Mouse (Mus musculus): ENCODE results near the gene Abhd12.

Gene Abhd12

DNA sequence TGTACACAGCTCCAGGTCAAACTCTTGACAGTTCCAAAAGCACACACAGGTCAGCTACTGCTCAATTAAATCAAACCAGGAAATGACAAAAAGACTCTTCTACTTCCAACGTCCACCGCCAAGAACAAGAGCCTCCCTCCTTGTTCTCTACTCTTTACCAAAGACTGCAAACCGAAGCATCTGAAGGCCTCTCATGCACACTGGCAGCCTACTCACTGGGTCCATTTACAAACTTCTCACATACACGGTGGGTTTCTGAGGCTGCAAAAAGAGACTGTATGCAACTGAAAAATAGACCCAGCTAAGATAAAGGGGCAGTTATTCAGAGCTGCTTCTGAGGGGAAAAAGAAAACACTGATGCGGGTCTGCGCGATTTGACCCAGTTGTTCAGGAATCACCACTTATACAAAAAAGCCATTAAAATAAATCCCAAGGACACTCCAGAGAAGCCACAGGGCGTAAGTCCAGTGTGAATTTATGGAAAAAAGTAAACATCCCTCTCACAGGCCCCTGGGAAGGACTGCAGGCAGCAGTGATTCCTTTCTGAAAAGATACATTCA, 57.0 kb downstream of the Abhd12 start:
- DNase-seq: no peak

GRCm38 (mm10) chr2:150844798-150845197, 59.7 kb downstream of the Abhd12 start:
- no peak for DNase-seq

DNA sequence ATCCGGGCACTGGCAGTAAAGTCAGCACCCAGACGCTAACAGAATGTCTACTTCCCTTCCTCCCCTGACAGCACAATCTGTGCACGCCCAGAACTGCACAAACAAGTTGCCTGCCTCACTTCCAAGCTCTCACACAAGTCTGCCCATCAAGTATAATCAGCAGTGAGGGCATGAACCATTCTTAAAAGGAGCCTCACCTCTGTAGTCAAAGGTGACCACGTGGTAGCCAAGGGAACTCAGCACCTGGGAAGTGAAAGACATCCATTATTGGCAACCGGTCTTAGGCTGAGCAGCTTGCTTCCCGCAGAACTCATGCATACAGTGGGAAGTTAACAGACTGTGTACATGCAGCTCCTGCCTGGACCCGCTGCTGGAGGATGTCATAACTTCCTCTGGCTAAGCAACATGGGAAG, 62.5 kb downstream of the Abhd12 start:
- no peak for DNase-seq

- no peak for DNase-seq
These were observed 63.4 kb downstream of the Abhd12 start for GRCm38 (mm10) chr2:150841109-150841508.

GRCm38 (mm10) chr2:150839686-150840471, 64.7 kb downstream of the Abhd12 start:
- no peak for DNase-seq

- no peak for DNase-seq
These were observed 66.8 kb downstream of the Abhd12 start for GRCm38 (mm10) chr2:150837781-150838180.

- DNase-seq: no peak
These were observed 67.6 kb downstream of the Abhd12 start for GRCm38 (mm10) chr2:150836906-150837305.

DNA sequence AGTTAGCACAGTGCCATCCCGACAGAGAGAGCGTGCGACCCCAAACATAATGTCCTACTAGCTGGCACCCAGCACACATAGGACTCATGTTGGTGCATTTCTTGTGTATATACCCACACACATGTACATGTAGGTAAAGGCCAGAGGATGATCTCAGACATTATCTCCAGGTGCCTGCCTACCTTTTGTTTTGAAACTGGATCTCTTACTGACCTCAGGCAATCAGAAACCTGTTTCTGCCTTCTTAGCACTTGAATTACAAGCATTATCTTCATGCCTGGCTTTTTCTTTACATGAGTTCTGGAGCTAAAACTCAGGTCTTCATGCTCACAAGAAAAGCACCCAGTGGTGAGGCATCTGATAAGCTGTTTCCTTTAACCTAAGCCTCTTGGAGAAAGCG, 68.6 kb downstream of the Abhd12 start:
- no peak for DNase-seq

- no peak for DNase-seq
These were observed 69.9 kb downstream of the Abhd12 start for GRCm38 (mm10) chr2:150834616-150835015.

GRCm38 (mm10) chr2:150832029-150832428, 72.5 kb downstream of the Abhd12 start:
- DNase-seq: no peak

- DNase-seq: no peak
These were observed 73.6 kb downstream of the Abhd12 start for GRCm38 (mm10) chr2:150830911-150831441.

DNA sequence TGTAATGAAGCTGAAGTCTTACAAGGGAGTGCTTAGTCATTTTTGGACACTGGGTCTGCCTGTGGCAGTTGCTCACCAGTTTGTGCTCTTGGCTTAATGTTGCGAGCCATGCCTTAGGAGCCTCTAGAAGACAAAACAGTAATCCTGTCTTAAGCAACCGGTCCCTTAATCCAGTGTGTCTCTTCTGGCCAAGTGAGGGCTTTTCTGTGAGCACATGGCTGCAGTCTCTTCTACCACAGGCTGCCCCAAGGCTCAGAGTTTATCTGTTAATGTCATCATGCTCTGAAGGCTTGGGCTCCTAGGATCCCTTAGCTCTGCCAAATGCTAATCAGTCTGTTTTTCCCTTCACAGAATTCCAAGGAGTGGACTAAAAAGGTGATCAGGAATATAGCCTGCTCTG, 74.5 kb downstream of the Abhd12 start:
- no peak for DNase-seq

DNA sequence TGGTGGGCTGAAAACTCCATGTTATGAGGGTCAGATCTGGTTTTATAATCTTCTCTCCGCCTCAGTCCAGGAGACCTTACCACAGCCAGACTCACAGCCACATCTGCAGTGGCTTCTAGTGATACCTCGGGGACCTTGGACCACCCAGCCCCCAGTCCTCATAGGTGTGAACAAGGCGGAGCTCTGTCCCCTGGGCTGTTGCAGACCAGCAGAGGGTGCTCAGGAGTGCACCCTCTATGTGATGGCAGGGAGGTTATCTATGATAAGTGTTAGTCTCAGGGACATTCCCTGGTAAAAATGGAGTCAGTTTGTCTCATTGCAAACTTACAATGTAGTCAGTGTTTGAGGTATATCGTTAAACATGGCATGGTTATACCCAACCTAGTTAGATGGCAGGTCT, 75.9 kb downstream of the Abhd12 start:
- no peak for DNase-seq

GRCm38 (mm10) chr2:150828164-150828563, 76.4 kb downstream of the Abhd12 start:
- DNase-seq: no peak

- no peak for DNase-seq
These were observed 78.1 kb downstream of the Abhd12 start for GRCm38 (mm10) chr2:150826426-150826825.

GRCm38 (mm10) chr2:150822987-150823386, 81.6 kb downstream of the Abhd12 start:
- no peak for DNase-seq

DNA sequence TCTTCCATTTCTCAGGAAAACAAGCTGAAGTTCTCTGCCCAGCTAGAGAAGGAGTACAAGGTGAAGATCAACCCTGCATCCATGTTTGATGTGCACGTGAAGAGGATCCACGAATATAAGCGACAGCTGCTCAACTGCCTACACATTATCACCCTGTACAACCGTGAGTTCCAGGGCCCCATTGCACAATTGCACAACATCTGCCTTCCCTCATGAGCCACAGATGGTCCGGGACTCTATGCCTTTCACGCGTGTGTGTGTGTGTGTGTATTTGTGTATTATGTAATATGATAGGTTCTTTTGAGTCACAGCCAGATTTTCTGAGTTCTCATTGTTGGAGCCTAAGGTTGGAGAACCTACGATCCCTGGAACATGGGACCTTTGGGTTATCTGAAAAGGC, 83.8 kb downstream of the Abhd12 start:
- DNase-seq: no peak

GRCm38 (mm10) chr2:150818742-150819141, 85.8 kb downstream of the Abhd12 start:
- DNase-seq: no peak

DNA sequence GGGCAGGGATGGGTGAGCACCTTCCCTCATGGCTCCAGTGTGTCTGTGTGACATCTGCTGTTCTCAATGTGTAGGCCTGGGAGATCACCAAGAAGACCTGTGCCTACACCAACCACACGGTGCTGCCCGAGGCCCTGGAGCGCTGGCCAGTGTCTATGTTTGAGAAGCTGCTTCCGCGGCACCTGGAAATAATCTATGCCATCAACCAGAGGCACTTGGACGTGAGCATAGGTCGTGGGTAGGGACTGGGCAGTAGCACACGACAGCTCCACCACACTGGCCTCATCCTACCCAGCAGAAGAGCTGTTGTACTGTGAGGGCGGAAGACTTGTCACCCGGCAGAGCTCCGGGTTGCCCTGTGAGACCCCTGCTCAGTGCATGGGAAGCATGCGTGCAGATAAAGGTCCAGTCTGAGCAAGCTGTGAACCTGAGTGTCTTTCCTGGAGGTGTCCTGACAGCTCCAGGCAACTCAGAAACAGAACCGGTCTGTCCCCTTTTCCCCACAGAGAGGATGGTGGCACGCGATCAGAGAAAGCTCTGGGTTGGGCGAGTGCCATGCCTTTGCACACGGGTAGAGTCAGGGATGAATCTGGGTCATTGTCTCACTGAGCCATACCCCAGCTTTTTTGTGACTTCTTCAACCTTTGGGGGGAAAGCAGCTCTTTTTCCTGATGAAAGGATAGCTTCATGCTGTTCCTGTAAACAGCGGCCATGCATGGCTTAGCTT, 87.7 kb downstream of the Abhd12 start:
- DNase-seq: no peak

DNA sequence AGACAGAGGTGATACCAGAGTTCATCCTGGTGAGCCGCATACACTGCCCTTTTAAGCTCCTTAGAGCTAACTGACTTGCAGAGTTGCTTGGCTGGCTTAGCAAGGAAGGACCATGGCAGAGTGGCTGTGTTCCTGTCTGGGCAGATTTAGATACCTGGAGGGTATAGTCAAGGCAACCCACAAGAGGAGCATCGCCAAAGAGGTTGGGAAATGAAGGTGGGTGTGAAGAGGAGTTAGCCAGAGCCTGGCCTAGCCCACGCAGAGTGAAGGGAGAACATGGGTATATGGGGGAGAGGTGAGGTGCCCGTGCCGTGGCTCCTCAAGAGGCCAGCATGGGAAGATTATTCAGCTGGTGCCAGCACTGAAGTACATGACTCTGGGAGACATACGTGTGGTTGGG, 91.7 kb downstream of the Abhd12 start:
- no peak for DNase-seq

GRCm38 (mm10) chr2:150810603-150811002, 93.9 kb downstream of the Abhd12 start:
- no peak for DNase-seq

DNA sequence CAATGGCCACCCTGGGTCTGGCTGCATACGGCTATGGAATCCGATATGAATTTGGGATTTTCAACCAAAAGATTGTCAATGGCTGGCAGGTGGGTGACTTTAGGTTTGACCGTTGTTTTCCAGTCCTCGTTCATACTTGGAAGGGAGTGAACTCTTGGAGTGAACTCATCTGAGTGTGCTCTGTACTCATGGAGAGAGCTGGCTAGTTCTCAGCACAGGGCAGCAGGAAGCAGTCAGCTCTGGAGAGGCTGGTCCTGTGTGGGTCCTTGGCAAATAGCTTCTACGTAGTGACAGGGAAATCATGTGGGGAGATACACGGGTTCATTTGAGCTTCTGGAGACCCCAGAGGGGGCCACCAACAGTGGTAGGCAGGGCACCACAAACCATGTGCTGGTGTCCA, 95.7 kb downstream of the Abhd12 start:
- DNase-seq: no peak

GRCm38 (mm10) chr2:150808381-150808780, 96.2 kb downstream of the Abhd12 start:
- no peak for DNase-seq

DNA sequence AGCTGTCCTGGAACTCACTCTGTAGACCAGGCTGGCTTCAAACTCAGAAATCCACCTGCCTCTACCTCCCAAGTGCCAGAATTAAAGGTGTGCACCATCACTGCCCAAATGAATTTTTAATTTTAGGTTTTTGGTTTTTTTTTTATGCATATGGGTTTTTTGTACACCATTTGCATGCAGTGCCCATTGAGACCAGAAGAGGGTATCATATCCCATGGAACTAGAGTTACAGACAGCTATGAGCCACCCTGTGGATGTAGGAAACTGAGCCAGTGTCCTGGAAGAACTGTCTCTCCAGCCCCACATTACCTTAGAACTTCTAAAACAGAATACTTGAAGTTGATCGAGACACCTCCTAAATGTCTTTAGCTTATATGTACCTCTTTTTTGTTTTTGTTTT, 101.5 kb downstream of the Abhd12 start:
- DNase-seq: no peak
